Mouse (Mus musculus) kidney, embryonic 14.5 days (tissue): Measurements from ENCODE around the gene Treh. TPM values are rescaled to one million over a fixed set of nuclear protein-coding genes. Genes with fewer than 3 reads are reported as not detected.
"Not testable (repeated sequence)": the region's sequence is repeated elsewhere in the genome, so short reads cannot be mapped to it uniquely, and the experiment has no call there.

Source experiments
- ATAC-seq: fragments of 200-750 bp; cut with Nextera tagmentation; 2 replicates; pipeline ENCODE4 v1.8.0; 2017; ENCODE audit warnings: moderate number of reproducible peaks, mild to moderate bottlenecking, moderate TSS enrichment, moderate library complexity; ENCODE audit not compliant: low FRiP score, low TSS enrichment
- H3K27ac ChIP-seq: fragments of 300-500 bp; sonication (generic); 2 replicates; pipeline ENCODE4 v1.5.1; 2014; ENCODE audit warnings: low read depth, mild to moderate bottlenecking, low read length, moderate library complexity, mixed read lengths
- H3K27me3 ChIP-seq: fragments of 300-500 bp; sonication (generic); 2 replicates; pipeline ENCODE4 v1.6.1; 2014; ENCODE audit warnings: mild to moderate bottlenecking, low read length; ENCODE audit not compliant: control insufficient read depth, insufficient read depth
- H3K36me3 ChIP-seq: fragments of 300-500 bp; sonication (generic); 2 replicates; pipeline ENCODE4 v1.6.1; 2014; ENCODE audit warnings: low read length, mixed read lengths; ENCODE audit not compliant: control insufficient read depth, insufficient read depth
- H3K4me1 ChIP-seq: fragments of 300-500 bp; sonication (generic); 2 replicates; pipeline ENCODE4 v1.6.1; 2014; ENCODE audit warnings: low read length, mixed read lengths; ENCODE audit not compliant: control insufficient read depth, insufficient read depth
- H3K4me2 ChIP-seq: fragments of 300-500 bp; sonication (generic); replicated peaks from 2 replicates; pipeline ENCODE4 v1.6.1; 2014; ENCODE audit warnings: low read depth, mild to moderate bottlenecking, low read length
- H3K4me3 ChIP-seq: fragments of 300-500 bp; sonication (generic); 2 replicates; pipeline ENCODE4 v1.5.1; 2014; ENCODE audit warnings: mild to moderate bottlenecking, low read length
- H3K9ac ChIP-seq: fragments of 300-500 bp; sonication (generic); 2 replicates; pipeline ENCODE4 v1.6.1; 2014; ENCODE audit warnings: low read depth, mild to moderate bottlenecking, low read length, moderate library complexity
- H3K9me3 ChIP-seq: fragments of 300-500 bp; sonication (generic); 2 replicates; pipeline ENCODE4 v1.6.1; 2016; ENCODE audit warnings: low read length; ENCODE audit not compliant: control insufficient read depth
- WGBS: fragments of 180-500 bp; shearing (Covaris S2); extraction: QIAGEN DNeasy Blood & Tissue Kit; methylation state at CpG from one replicate; pipeline ENCODE4 v1.1.7; 2014; 5-methylcytosine and 5-hydroxymethylcytosine counted together
- polyA plus RNA-seq: library from polyadenylated mRNA; unstranded; fragments of >200 nt; fragmentation: Nextera tagmentation; extraction: Ambion mirVana; gene quantifications from 2 replicates; pipeline ENCODE4 v1.2.1, GENCODE M21; 2014

Gene Treh
- polyA plus RNA-seq: not detected in 2 replicates

DNA sequence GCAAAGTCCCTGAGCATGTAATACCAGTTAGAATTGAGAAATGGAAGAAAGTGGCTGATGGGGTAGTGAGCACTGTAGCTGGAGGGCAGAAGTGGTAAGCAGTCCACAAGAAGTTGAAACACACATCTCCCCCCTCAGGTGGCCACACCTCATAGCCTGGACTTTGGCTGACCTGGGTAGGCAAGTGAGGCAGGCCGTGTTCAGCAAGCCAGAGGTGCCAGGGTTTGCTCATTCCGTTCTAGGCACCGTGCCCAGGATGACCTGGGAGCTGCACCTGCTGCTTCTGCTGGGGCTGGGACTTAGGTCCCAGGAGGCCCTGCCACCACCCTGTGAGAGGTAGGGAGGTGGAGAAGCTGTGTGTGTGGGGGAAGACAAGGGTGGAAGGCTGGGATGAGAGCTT, at the start of gene Treh:
Gene Treh, plus strand, starts transcription at position 229 of the 400 bp plus-strand sequence.
- Histone ChIP-seq H3K36me3 (no peaks in the 10 kb centered on the region), H3K27me3 (no peaks in the 10 kb centered on the region), H3K4me3 (no peak within 1 kb of the TSS), H3K4me2 (no peak within 1 kb of the TSS), H3K9me3 (no peaks in the 10 kb centered on the region), H3K4me1 (no peaks in the 10 kb centered on the region), H3K27ac (no peak within 1 kb of the TSS), H3K9ac (no peak within 1 kb of the TSS)
- no peak for ATAC-seq
- 90% methylated on average over 3 of the region's 3 CpGs for WGBS

DNA sequence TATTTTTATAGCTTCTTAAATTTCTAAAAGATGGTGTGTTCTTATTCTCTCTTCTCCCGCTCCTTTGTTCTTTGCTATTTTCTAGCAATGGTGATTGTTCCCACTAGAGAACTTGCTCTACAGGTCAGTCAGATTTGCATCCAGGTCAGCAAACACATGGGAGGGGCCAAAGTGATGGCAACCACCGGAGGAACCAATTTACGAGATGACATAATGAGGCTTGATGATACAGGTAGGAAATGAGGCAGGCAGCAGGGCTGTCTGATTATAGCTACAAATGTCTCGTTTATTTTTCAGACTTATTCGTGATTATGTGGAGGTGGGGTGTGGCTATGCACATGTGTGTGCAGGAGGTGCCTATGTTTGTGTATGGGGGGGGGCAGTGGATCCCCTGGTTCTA, 48.6 kb upstream of the Treh start:
- no peak overlapping the region for H3K27ac ChIP-seq
- no peak overlapping the region for H3K9ac ChIP-seq
- peaks cover 87% of the 10 kb centered on the region for H3K36me3 ChIP-seq
- H3K4me3 ChIP-seq: no peak overlapping the region
- H3K27me3 ChIP-seq: no peaks in the 10 kb centered on the region
- no peaks in the 10 kb centered on the region for H3K4me1 ChIP-seq
- H3K4me2 ChIP-seq: no peak overlapping the region
- 83% methylated on average over 5 of the region's 5 CpGs for WGBS
- no peak for ATAC-seq
- H3K9me3 ChIP-seq: no peaks in the 10 kb centered on the region

DNA sequence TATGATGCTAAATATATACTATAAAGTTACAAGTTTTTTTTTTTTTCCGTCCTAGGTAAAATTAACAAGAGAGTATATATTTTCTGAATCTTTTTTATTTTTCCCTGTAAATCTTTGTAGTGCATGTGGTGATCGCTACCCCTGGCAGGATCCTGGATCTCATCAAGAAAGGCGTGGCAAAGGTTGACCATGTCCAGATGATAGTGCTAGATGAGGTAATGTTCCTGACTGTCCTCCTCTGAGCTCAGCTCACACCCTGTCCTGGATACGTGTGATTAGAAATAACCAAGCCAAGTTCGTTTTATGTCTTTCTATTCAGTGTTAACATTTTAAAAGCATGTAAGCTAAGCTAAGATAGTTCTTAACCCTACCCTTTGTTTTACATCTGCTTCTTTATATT, 46.8 kb upstream of the Treh start:
- no peak overlapping the region for H3K9ac ChIP-seq
- ATAC-seq: no peak
- H3K4me3 ChIP-seq: no peak overlapping the region
- H3K4me1 ChIP-seq: no peaks in the 10 kb centered on the region
- peaks cover 90% of the 10 kb centered on the region for H3K36me3 ChIP-seq
- no peak overlapping the region for H3K27ac ChIP-seq
- H3K27me3 ChIP-seq: no peaks in the 10 kb centered on the region
- WGBS: 89% methylated on average over 5 of the region's 5 CpGs
- H3K9me3 ChIP-seq: no peaks in the 10 kb centered on the region
- H3K4me2 ChIP-seq: no peak overlapping the region

DNA sequence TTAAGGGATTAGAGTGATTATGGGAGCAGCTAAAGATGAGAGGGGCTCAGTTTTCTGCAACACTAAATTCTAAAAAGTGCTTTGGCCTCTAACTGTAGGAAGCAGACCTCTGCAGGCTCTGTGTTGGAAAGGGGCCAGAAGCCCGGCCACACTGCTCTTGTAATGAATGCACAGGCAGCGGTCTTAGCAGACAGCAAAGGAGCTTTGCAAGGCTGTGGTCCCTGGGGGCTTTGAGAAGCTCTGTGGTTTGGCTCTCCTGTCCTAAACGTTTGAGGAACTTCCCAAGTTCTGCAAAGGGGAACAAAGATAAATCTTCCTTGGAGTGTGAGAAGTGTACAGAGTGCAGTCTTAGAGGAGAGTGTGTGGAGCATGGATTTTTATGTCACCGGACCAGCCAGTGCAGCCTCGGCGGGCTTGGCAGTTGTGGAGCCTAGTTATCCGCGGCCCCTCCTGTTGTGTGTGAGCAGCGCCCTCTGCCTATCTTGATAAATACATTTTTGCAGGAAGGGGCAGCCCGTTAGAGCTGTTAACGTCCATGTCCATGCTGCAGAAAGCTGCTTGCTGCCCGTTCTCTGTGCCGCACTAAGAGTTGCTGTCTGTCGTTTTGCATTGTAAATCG, 35.4 kb upstream of the Treh start:
- ATAC-seq: no peak
- H3K27ac ChIP-seq: no peak overlapping the region

DNA sequence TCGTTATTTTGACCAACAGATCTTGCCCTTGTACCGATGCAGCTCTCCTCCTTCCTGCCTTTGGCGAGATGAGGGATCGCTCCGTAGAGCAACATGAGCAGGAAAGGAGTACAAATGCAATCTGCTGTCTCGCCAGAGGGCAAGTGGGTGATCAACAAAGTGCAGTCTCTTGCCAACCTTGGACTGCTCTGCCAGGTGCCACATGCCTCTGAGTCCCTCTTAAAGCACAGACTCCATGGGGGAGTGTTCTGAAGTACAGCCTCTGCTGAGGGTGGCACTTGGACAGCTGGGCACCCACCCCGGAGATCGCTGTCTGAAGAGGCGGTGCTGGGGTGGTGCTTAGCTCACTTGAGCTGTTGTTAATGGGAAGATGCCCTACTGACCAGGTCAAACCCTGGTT, 34.3 kb upstream of the Treh start:
- not testable (repeated sequence) for H3K9me3 ChIP-seq, H3K4me2 ChIP-seq, ATAC-seq, H3K4me1 ChIP-seq, H3K27ac ChIP-seq, H3K9ac ChIP-seq, H3K27me3 ChIP-seq, H3K4me3 ChIP-seq
- WGBS: 91% methylated on average over 9 of the region's 9 CpGs
- H3K36me3 ChIP-seq: peaks cover 55% of the 10 kb centered on the region

More for the DNA sequence above, 35.4 kb upstream of the Treh start:
- H3K4me2 ChIP-seq: no peak overlapping the region
- no peaks in the 10 kb centered on the region for H3K27me3 ChIP-seq
- no peaks in the 10 kb centered on the region for H3K9me3 ChIP-seq
- H3K36me3 ChIP-seq: peaks cover 66% of the 10 kb centered on the region
- H3K4me3 ChIP-seq: no peak overlapping the region
- no peaks in the 10 kb centered on the region for H3K4me1 ChIP-seq
- H3K9ac ChIP-seq: no peak overlapping the region
- WGBS: 84% methylated on average over 15 of the region's 15 CpGs

DNA sequence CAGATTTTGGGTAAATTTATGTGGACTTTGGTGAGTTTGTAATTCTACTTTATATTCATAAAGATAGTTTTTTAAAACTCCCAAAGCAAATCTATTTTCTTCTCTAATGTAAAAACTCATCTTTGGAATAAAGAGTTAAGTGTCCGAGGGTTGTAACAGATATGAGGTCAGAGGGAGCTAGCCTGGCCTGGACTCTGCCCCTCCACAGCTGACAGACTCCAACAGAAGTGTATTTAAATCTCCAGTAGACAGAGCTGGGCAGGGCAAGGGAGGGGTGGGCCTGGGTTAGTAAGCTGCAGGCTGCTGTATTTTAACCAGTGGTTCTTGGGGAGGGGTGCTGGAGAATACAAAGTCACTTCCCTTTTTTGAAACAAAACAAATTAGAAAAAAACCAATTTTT, 33.0 kb upstream of the Treh start:
- H3K27me3 ChIP-seq, H3K9me3 ChIP-seq, H3K9ac ChIP-seq, ATAC-seq, H3K4me3 ChIP-seq, H3K4me2 ChIP-seq, H3K4me1 ChIP-seq, H3K27ac ChIP-seq: not testable (repeated sequence)
- H3K36me3 ChIP-seq: peaks cover 42% of the 10 kb centered on the region
- WGBS: 77% methylated on average over 1 of the region's 1 CpGs

DNA sequence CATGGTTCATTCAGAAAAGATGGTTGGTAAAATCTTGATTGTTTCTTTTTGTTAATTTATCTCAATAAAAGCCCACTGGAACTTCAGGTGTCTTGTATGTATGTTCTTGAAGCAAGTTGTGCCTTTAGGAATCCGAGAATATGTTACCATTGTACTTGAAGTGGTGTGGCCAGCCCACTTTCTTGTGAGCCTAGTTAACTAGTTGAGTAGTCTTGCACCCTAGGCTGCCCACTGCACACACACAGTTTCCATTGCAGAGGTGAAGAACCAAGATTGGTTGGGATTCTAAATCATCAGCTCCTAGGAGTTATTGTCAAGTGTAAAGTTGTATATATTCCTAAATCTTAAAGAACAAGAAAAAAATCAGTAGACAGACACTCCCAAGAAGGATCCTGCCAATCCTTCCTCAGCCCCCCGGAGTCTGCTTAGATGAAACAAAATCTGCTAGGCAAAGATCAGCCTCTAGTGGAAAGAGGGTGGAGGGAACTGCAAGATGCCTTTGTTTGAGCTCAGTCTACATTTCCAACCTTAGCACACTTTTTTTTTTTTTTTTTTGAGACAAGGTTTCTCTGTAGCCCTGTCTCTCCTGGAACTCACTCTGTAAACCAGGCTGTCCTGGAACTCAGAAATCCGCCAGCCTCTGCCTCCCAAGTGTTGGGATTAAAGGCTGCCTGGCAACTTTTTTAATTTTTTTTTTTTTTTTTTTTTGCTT, 32.2 kb upstream of the Treh start:
- H3K4me1 ChIP-seq: no peaks in the 10 kb centered on the region
- ATAC-seq: no peak
- H3K36me3 ChIP-seq: peaks cover 34% of the 10 kb centered on the region
- no peak overlapping the region for H3K4me2 ChIP-seq
- H3K27ac ChIP-seq: no peak overlapping the region
- H3K9ac ChIP-seq: no peak overlapping the region
- no peak overlapping the region for H3K4me3 ChIP-seq
- 95% methylated on average over 3 of the region's 3 CpGs for WGBS
- no peaks in the 10 kb centered on the region for H3K9me3 ChIP-seq
- H3K27me3 ChIP-seq: no peaks in the 10 kb centered on the region

DNA sequence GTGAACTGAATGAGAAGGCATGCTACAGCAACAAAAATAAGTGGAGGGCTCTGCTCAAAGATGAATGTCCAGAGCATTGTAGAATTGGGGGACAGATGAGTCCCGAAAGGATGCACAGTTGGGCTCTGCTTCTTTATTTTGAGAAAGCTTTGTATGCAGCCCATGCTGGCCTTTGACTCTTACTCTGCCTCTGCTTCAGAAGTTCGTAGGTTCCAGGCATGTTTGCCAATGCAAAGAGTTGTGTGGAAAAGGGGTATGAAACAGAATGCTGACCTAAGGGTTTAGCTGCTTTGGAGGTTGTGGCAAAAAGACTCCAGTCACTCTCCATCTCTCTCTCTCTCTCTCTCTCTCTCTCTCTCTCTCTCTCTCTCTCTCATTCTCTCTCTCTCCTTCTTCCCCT, 31.4 kb upstream of the Treh start:
- WGBS: 100% methylated on average over 2 of the region's 2 CpGs
- Histone ChIP-seq H3K9ac (no peak overlapping the region), H3K27me3 (no peaks in the 10 kb centered on the region), H3K27ac (no peak overlapping the region), H3K36me3 (peaks cover 26% of the 10 kb centered on the region), H3K4me2 (no peak overlapping the region), H3K4me3 (no peak overlapping the region), H3K9me3 (no peaks in the 10 kb centered on the region), H3K4me1 (no peaks in the 10 kb centered on the region)
- no peak for ATAC-seq

DNA sequence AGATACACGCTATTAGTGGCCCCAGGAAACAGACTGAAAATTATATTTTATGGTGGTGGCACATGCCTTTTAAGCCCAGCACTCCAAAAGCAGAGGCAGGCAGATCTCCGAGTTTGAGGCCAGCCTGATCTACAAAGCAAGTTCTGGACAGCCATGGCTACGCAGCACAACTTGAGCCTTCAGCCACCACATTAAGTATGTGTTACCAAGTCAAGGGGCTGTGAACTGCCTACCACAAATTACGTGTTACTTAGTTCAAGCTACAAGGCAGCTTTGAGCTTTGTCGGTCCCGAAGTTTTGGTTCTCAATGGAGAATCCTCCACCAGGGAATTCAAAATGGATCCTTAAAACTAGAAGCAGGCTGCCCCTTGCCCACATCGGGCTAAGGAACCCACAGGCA, 29.9 kb upstream of the Treh start:
- Histone ChIP-seq H3K9me3 (no peaks in the 10 kb centered on the region), H3K4me3 (no peak overlapping the region), H3K4me1 (no peaks in the 10 kb centered on the region), H3K4me2 (no peak overlapping the region), H3K27me3 (no peaks in the 10 kb centered on the region), H3K36me3 (peaks cover 11% of the 10 kb centered on the region), H3K9ac (no peak overlapping the region), H3K27ac (no peak overlapping the region)
- no peak for ATAC-seq
- WGBS: 98% methylated on average over 7 of the region's 7 CpGs
